Mouse (Mus musculus) spleen, adult 18-20 months (tissue): ENCODE measurements around the gene Ovch2.
"Not testable (repeated sequence)": the region's sequence is repeated elsewhere in the genome, so short reads cannot be mapped to it uniquely, and the experiment has no call there.

Experiments used
- DNase-seq, 2 experiments: peaks; one replicate each; pipeline ENCODE4 v3.0.0; 2022; ENCODE audit warnings: mixed read lengths in 2 of 2

Ovch2 gene

DNA sequence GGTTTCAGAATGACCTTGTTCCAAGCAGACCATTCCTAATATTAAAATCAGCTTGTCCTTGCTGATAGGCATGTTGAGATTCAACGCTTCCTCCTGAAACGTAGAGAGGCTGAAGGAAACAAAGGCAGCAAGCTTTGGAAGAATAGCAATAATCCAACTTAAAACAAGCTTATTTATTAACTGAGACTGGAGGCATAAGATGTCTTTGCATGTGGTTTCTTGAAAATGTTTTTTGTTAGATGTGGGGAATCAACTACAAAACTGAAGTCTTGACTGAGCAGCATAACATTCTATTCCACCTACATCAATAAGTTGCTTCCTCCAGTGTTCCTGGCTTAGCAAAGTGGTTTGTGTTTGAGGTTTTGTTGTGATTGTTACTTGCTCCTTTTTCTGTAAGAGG is at the start of gene Ovch2:
TSS of gene Ovch2 (minus strand) at position 101 of the 400 bp plus-strand sequence.
- no peak for DNase-seq

DNA sequence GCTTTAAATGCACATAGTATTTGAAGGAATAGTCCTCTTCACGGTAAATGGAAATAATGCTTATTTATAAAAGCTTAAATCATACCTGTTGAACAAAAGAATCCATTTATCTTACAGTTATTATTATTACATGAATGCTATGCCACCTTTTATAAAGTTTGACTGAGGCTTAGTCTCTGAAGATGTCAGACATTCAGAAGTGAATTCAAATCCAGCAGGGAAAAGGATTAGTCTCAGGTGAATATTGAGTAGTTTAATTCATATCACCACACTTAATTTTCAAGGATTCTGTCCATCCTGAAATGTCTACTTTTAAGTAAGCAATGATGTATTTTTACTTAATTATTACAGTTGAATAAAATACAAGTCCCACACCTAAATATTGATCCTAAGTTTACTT is 46.4 kb upstream of the Ovch2 start, which contains the start of gene Olfr470:
TSS of gene Olfr470 (minus strand) at position 101 of the 400 bp plus-strand sequence.
- not testable (repeated sequence) for DNase-seq

DNA sequence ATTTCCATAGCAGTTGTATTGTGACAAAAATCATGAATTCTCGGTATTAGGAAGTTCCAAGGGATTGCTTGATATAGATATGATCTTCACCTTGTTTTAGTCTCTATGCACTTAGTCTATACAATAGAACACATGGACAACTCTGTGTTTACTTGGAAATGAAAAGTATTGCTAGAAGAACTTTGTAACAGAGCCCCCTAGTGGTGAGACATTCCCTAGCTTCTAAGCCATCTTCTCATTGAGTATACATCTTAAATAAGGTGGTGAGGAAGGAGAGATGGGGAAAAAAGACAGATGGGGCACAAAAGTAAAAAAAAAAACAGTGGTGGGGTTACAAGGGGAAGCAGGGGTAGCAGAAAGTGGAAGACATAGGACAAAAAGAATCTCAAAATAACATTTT is 40.7 kb upstream of the Ovch2 start:
- no peak for DNase-seq

DNA sequence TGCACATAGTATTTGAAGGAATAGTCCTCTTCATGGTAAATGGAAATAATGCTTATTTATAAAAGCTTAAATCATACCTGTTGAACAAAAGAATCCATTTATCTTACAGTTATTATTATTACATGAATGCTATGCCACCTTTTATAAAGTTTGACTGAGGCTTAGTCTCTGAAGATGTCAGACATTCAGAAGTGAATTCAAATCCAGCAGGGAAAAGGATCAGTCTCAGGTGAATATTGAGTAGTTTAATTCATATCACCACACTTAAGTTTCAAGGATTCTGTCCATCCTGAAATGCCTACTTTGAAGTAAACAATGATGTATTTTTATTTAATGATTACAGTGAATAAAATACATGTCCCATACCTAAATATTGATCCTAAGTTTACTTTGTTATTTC is 24.4 kb upstream of the Ovch2 start, which contains the start of gene Olfr469:
TSS of gene Olfr469 (minus strand) at position 101 of the 400 bp plus-strand sequence.
- not testable (repeated sequence) for DNase-seq

DNA sequence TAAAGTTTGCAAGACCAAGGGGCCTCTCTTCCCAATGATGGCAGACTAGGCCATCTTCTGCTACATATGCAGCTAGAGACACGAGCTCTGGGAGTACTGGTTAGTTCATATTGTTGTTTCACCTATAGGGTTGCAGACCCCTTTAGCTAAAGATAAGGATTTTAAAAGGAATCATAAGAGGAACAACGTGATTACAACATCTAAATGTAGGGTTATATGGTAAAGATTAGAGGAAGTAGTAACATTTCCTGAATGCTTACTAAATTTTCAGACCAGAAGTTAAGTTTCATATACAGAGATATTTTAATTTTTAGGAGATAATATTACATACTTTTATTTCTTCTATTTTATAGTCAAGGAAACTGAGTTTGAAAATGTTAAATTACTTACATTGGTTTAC is 22.9 kb upstream of the Ovch2 start:
- not testable (repeated sequence) for DNase-seq

DNA sequence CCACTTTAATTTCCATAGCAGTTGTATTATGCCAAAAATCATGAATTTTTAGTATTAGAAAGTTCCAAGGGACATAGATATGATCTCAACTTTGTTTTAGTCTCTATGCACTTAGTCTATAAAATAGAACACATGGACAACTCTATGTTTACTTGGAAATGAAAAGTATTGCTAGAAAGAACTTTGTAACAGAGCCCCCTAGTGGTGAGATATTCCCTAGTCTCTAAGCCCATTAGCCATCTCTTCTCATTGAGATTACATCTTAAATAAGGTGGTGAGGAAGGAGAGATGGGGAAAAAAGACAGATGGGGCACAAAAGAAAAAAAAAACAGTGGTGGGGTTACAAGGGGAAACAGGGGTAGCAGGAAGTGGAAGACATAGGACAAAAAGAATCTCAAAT is 18.4 kb upstream of the Ovch2 start:
- DNase-seq: no peak

DNA sequence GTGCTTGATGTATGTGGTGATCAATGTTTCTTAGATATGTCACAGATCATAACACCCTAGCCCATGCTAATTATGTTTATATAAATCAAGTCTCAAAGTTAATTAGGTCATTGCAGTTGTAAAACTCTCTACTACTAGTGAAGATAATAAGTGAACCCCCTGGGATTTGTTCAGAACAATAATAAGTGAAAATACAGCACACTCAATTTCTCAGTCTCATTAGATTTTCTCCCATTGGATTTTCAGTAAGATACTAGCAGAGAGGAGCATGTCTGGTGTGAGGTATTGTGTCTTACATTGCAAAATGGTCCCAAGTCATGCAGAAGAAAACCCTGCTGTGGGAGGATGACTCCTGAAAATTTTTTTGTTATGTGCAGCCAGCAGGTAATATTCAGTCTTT is 11.0 kb upstream of the Ovch2 start, which contains the start of gene Olfr467:
TSS of gene Olfr467 (plus strand) at position 301 of the 400 bp plus-strand sequence.
- no peak for DNase-seq

DNA sequence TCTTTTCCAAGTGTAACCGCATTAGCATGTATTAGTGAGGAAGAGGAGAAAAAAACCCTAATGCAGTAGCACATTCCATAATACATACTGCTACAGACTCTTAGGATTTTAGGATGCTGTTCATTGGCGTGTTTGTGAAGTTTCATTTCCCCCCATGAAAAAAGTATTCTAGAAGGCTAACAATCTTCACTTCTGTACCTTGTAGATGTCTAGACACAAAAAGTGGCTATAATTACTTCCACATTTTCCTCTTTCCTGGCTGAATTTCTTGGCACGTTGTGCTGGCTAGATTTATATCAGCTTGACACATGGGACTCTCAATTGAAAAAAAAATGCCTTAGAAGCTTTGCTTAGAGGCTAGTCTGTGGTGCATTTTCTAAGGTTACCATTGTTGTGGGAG is 1.1 kb upstream of the Ovch2 start:
- DNase-seq: no peak

DNA sequence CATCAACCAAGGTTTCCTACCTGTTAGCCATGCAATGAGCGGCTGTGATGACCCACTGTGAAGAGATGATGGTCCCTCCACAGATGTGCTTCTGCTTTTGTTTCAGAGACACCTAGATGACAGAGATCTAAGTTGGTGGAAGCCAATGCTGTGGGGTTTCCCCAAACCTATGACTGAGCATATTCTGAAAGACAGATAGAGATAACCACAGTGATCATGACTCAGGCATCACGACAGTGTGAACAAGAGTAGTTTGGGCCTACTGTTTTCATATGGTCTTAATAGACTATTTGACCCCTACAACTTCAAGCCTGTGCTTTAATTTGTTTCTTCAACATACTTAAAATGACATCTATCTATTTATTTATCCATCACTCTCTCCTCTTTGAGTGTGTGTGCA is 4.5 kb downstream of the Ovch2 start:
- no peak for DNase-seq

DNA sequence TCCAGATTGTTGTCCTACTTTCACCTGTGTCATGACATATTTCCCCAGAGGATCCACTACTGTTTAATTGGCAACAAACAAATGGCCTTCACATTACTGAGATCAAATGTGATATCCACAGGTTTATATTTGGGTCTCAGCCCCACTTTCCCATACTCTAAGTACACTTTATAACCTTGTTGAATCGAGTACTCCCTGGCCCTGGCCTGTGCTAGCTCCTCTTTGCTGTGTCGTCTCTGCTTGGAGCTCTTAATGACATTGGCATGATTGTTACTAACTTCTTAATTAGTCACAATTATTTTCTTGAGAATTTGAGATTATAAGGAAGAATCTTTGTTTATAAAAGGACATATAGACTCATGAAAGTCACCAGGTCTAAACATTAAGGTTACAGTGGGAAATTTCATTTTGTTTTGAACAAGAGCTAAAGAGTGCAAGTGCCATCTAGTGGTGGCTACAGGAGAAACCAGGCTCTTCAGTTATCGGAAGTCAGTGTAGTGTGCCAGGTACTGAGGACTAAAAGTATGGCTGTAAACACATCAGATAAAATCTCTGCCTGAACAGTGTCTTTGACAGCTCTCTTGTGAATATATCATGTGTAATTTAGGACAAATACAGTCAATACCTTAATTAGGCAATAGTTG is 12.9 kb downstream of the Ovch2 start:
- no peak for DNase-seq

DNA sequence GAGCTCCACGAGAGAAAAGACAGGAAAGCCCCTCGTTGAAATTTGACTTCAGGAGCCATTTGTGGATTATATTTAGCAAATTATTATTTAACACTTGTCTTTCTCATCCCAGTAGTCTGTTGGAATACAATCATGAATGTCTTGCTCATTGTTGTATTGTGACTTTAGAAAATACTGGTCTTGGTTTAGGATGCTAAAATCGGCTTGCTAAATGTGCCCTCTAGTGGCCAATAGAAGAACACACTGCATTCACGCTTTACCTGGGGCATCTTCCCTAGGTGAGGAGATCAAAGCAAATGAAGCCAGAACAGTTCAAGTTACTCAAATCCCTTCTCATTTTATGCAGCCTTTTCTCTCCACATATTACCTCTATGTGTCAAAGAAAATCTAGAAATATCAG is 21.4 kb downstream of the Ovch2 start:
- no peak for DNase-seq

DNA sequence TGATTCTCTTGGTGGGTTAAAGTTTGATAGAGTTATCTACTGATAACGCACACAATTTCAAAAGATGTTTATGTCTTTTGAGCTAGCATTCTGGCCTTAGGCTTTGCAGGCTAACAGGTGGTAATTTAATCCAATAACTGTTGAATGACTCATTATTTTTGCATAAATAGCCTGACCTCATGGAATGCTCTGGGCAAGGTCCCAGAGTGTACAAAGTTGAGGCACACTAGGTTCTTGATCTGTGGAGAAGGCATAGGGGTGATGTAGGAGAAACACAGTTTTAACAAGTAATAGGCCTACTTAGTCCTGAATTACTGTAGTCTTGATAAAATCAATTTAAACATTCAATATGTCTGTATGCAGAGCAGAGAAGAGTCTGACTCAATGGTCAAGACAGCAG is 22.8 kb downstream of the Ovch2 start:
- DNase-seq: no peak

DNA sequence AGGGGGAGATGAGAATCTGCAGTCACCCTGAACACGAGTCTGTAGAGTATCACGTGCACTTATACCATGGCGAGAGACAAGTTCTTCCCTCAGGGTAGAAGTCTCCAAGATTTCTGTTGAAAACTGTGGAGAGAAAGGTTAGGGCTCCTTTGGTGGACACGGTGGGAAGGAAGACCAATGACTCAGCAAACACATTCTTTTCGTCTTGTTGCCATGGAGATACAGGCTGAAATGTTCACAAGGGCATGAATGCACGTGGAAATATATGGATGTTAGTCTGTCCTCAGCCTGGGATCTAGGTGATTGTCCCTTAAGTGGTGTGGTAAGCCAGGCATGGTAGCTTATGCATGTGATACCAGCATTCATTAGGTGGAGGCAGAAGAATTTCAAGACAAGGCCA is 30.2 kb downstream of the Ovch2 start:
- no peak for DNase-seq

DNA sequence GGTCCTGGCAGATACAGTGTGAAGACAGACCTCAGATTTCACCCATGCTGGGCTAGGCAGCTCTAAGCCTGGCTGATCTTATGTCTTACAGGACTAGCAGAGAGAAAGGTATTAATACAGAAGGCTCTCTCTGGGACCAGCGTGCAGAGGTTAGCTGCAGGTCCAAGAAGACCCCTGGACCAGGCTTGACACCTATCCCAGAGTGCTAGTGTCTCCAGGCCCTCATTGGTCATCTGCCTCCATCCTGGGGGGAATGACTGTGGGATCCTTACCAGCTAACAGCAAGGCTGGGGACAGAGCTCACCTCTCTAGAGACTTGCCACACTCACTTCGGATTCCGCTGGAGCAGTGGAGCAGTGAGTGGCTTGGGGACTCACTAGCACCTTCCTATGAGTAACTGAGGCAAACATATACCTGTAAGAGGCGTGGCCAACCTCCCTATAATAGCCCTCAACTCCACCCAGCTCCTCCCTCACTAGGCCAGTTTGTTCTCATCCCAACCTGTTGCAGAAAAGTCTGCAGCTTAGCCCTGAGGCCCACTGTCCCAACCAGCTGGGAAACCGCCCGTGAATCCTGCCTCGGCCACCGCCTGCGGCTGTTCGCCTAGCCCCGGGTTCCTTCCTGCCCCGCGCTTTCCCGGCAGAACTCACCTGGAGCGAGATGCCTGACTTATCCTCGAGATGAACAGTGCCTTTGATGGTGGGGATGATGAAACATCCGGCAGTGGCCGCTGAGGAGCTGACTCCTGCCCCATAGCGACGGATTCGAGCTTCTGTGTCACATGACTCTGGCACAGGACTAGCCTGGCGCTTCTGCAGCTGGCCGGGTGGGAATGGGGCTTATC is 43.5 kb downstream of the Ovch2 start, which contains the start of gene Cyb5r2:
TSS of gene Cyb5r2 (minus strand) at position 725 of the 844 bp plus-strand sequence.
- no peak for DNase-seq

DNA sequence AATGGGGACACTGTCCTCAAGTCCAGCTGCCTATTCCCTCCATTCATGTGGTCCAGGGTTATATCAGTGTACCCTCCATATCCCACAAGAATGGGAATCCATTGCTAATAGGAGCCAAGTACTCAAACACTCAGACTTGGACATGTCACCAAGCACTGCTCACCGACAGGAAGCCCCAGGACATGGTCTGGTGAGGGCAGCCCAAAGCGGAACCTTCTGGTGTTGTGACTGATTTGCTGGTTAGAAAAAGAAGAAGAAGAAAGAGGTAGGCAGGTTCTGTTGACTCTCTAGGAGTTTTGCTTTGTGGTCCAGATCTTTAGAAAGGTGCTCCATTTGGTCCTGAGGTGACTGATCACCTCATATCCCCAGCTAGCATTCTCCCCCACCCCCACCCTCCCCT is 44.3 kb downstream of the Ovch2 start:
- DNase-seq: no peak

DNA sequence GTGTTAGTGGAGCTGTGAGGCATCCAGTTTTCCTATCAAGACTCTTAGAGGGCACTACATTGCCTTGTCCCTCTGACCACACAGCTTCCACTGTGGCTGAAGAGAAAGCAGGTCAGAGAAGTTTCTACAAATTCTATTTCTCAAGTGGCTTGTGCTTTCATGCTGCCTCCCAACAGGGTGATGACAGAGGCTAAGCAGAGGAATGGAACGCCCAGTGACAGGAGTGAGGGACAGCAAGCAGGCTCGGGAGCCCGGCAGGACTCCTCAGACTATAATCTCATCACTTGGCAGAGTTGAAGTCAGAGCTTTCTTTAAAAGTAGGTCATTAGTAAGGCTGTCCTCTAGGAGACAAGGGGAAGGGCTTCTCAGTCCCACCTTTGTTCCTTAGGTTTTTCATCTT is 45.1 kb downstream of the Ovch2 start:
- no peak for DNase-seq

DNA sequence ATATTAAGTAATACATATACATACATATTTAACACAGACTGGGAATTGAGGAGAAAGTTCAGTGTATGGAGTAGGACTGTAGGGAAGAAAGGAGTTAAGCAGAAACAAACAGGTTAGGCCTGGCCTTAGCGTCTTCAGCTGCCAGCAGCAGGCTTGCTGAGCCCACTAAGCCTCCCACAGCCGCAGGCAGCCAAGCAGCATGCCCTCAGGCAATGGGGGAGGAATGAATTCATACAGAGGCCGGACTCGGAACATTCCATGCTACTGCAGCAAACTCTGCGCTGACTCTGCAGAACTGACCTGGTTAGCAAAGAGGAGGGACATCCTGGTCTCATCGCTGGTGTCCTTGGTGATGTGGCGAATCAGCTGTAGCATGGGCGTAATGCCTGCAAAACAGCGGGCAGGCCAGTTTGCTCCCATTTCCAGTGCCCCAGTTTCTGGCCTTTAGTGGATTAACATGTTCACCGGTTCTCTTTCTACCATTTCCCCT is 48.9 kb downstream of the Ovch2 start:
- no peak for DNase-seq

DNA sequence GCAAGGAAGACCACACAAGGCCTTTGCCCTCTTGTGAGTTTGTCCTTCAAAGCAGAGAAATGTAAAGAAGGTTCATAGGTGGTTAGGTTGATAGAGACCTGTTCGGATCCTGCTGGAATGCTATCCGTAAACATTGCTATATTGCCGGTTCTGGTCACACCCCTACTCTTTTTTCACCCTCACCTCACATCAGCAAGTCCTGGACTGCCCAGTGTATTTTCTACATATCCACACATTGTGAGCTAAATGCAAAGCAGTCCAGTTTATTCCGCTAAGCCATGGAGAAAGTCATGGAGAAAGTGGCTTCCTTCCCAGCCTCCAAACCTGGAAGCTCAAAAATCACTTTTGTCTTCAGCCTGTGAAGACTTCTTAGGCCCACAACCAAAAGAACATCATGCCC is 51.3 kb downstream of the Ovch2 start:
- no peak for DNase-seq

DNA sequence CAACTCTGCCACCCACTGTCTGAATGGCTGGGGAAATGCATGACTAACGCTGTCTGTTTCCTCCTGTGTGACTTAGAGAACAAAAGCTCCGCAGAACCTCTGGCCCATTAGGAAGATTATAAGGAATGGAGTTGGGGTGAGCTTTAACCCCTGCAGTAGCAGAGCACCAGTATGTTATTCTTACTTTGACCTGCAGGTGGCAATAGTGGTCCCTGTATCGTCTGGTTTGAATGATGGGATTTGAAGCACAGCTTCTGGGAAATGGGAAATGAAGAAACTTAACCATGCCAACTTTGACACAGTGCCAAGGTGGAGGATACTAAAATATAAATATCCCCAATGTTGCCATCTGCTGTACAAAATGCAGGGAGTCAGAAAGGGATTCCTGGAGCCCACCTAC is 51.7 kb downstream of the Ovch2 start:
- no peak for DNase-seq

DNA sequence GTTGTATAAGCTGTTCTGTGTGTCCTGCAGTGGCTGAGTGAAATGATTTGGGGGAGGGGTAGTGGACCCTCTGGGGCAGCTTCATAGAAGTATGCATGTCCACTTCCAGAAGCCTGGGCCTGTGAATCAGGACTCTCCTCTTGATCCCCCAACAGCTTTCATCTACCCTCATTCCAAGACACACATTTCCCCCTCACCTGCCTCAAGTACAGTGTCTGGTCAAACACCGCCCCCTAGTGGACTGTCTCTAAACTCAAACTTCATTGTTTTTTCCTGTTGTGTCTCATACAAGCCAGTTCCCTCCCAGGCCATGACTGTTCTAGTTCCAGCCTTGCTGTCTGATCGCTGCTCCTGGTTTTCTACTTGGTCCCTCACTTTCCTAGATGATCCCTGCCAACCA is 53.1 kb downstream of the Ovch2 start:
- peak in 1 of 2 experiments; percentile 63 for DNase-seq

DNA sequence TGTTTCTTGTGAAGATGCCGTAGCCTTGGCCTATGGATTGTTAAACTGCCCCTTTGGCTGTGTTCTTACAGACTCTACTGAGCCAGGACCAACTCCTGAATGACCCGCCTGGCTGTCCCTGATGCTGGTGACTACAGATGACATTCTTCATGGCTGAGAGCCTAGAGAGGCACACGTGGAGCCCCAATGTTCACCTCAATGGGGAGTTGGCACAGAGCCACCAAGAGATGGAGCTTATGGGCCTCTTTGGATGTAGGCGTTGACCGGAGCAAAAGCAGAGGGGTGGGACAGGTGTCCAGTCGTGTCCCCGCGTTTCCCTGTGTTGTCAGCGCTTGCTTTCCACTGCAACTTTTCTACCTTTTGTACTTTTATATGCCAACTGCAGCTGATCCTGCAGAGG is 53.5 kb downstream of the Ovch2 start:
- no peak for DNase-seq

DNA sequence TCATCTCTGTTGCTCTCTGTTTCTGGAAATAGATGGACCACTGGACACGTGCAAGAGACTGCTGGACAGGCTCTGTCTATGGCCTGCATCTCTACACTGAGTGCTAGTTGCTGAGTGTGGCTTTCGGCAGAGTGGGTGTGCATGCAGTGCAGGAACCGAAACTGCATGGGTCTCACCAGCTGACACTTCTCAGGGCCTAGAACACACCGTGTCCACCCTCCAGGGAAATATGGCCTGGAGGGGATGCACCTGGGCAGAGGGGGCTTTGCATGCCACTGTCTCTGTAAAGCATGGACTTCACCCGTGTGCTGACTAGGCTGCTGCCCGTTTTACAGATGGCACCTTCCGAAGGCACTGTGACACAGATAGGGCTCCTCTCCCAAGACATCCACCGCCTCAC is 55.0 kb downstream of the Ovch2 start:
- peak in 1 of 2 experiments; percentile 16 for DNase-seq

DNA sequence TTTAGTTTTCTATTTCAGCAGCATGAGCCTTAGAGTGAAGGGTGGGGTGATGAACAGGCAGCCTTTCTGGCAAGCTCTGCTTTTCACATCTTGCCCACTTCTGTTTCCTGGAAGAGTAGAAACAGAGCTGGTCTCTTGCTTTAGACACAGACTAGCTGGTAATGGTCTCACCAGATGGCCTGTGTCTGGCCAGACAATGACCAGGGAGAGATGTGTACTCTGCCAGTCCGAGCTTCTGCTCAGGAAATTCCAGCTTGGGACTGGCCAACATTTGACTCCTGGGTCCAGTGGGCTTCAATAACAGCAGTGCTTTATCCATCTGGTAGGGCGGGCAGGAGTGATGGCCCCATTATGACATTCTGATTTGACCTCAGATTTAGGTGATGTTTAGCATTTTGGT is 55.9 kb downstream of the Ovch2 start:
- DNase-seq: no peak

DNA sequence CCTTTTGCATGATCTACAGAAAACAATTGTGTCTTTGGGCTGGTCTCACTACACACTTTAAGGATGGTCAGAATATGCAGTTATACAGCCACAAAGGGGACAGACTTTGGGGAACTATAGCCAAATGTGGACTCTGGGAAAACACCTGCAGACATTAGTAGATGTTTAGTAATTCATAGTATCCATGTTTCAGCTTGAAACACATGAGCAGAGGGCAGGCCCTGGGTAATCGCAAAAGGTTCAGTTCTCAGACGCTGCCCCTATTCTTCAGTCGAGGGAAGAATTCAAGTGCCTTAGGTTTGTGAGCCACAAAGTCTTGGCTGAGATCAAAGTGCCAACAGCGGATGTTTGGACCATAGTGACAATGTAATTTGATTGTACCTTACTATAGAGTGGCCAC is 56.6 kb downstream of the Ovch2 start:
- DNase-seq: no peak
